Mouse (Mus musculus): ENCODE data around the gene Gm19426. TPM values are rescaled to one million over a fixed set of nuclear protein-coding genes. Genes with fewer than 3 reads are reported as not detected.

Gm19426 gene
- polyA plus RNA-seq, 1 experiment from 2014 or later = 4.6 TPM

- 80% methylated on average over 3 of the region's 3 CpGs for WGBS
- no peak overlapping the region for H3K4me2 ChIP-seq (ENCODE audit: low read length)
- no peak overlapping the region for H3K9ac ChIP-seq (ENCODE audit: low read length)
- H3K9me3 ChIP-seq (ENCODE audit: control insufficient read depth, low read length) = no peaks in the 10 kb centered on the region
- DNase-seq (ENCODE audit: low spot score) = no peak
- H3K27me3 ChIP-seq (replicated peaks; ENCODE audit: control insufficient read depth, insufficient read depth, low read length) = no peaks in the 10 kb centered on the region
- H3K4me3 ChIP-seq (ENCODE audit: low read depth, low read length) = no peak overlapping the region
- H3K36me3 ChIP-seq (ENCODE audit: control insufficient read depth, insufficient read depth, low read length) = 0 out of 2 replicates have a peak, but pooled peaks cover 3% of the 10 kb centered on the region
- ATAC-seq (replicated peaks; ENCODE audit: low FRiP score, low TSS enrichment, low read depth) = no peak
- no peaks in the 10 kb centered on the region for H3K4me1 ChIP-seq (replicated peaks; ENCODE audit: control insufficient read depth, insufficient read depth, low read length)
- no peak overlapping the region for H3K27ac ChIP-seq (ENCODE audit: low read depth)
These were observed 17.9 kb upstream of the Gm19426 start for GRCm38 (mm10) chr2:84761309-84761708.

- H3K36me3 ChIP-seq (ENCODE audit: control insufficient read depth, insufficient read depth, low read length) = 0 out of 2 replicates have a peak, but pooled peaks cover 3% of the 10 kb centered on the region
- DNase-seq (ENCODE audit: low spot score) = no peak
- H3K9me3 ChIP-seq (ENCODE audit: control insufficient read depth, low read length) = no peaks in the 10 kb centered on the region
- 69% methylated on average over 8 of the region's 8 CpGs for whole genome bisulfite sequencing
- H3K4me3 ChIP-seq (ENCODE audit: low read depth, low read length) = no peak overlapping the region
- H3K27ac ChIP-seq (ENCODE audit: low read depth) = no peak overlapping the region
- H3K27me3 ChIP-seq (replicated peaks; ENCODE audit: control insufficient read depth, insufficient read depth, low read length) = no peaks in the 10 kb centered on the region
- H3K4me2 ChIP-seq (ENCODE audit: low read length) = no peak overlapping the region
- H3K9ac ChIP-seq (ENCODE audit: low read length) = no peak overlapping the region
- H3K4me1 ChIP-seq (replicated peaks; ENCODE audit: control insufficient read depth, insufficient read depth, low read length) = no peaks in the 10 kb centered on the region
- no peak for ATAC-seq (replicated peaks; ENCODE audit: low FRiP score, low TSS enrichment, low read depth)
These were observed 17.3 kb upstream of the Gm19426 start for GRCm38 (mm10) chr2:84760777-84761176.

DNA sequence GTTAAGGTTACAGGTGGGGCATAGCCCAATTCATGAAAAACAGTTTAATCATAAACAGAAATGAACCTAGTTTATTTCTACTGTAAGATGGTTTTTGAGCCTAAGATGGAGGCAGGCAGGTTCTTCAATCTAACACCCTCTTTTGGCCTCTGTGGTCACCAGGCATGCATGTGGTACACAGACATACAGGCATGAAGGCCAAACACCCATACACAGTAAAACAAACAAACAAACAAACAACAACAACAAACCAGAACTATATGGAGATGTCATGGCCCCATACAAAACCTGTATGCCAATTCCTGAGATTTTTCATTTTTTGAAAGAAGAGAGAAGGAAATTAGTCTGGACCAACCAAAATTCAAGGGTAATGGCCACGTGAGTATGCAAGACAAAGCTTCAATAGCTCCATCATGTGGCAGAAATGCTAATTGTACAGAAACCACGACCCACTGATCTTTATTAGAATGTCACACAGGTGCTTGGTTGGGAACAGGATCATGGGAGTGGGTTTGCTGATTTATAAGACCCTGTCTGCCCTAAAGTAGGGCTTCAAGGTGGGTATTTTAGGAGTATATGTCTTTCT, 15.2 kb upstream of the Gm19426 start:
- Histone ChIP-seq H3K4me3 (ENCODE audit: low read depth, low read length) (no peak overlapping the region), H3K27ac (ENCODE audit: low read depth) (no peak overlapping the region), H3K9ac (ENCODE audit: low read length) (no peak overlapping the region), H3K4me1 (replicated peaks; ENCODE audit: control insufficient read depth, insufficient read depth, low read length) (no peaks in the 10 kb centered on the region), H3K27me3 (replicated peaks; ENCODE audit: control insufficient read depth, insufficient read depth, low read length) (no peaks in the 10 kb centered on the region), H3K36me3 (ENCODE audit: control insufficient read depth, insufficient read depth, low read length) (no peaks in the 10 kb centered on the region), H3K9me3 (ENCODE audit: control insufficient read depth, low read length) (no peaks in the 10 kb centered on the region), H3K4me2 (ENCODE audit: low read length) (no peak overlapping the region)
- DNase-seq (ENCODE audit: low spot score) (no peak), ATAC-seq (replicated peaks; ENCODE audit: low FRiP score, low TSS enrichment, low read depth) (no peak; the same call in 1 of the 2 replicates)
- WGBS = 0% methylated on average over 2 of the region's 2 CpGs

- H3K27me3 ChIP-seq (replicated peaks; ENCODE audit: control insufficient read depth, insufficient read depth, low read length) = no peaks in the 10 kb centered on the region
- H3K9me3 ChIP-seq (ENCODE audit: control insufficient read depth, low read length) = no peaks in the 10 kb centered on the region
- no peak overlapping the region for H3K4me2 ChIP-seq (ENCODE audit: low read length)
- H3K27ac ChIP-seq (ENCODE audit: low read depth) = no peak overlapping the region
- no peaks in the 10 kb centered on the region for H3K4me1 ChIP-seq (replicated peaks; ENCODE audit: control insufficient read depth, insufficient read depth, low read length)
- H3K4me3 ChIP-seq (ENCODE audit: low read depth, low read length) = no peak overlapping the region
- no peak overlapping the region for H3K9ac ChIP-seq (ENCODE audit: low read length)
- H3K36me3 ChIP-seq (ENCODE audit: control insufficient read depth, insufficient read depth, low read length) = no peaks in the 10 kb centered on the region
- no peak for DNase-seq (ENCODE audit: low spot score)
- ATAC-seq (replicated peaks; ENCODE audit: low FRiP score, low TSS enrichment, low read depth) = no peak
- WGBS = 63% methylated on average over 7 of the region's 7 CpGs
These were observed 13.7 kb upstream of the Gm19426 start for GRCm38 (mm10) chr2:84757026-84757682.

DNA sequence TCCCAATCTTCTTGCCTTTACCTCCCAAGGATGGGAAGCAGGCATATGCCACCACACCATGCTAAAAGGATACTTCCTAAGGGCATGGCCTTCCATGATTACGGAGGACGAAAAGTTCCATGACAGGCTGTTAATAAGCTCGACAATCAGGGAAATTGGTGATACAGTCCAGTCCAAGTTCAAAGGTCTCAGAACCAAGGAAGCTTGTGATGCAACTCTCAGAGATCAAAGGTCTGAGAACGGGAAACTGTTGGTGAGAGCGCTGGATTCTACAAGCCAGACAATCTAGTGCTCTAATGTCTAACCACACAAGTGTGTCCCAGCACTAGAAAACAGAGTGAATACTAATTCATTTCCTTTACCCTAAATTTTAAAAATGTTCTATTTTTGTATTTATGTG, 12.8 kb upstream of the Gm19426 start:
- ATAC-seq (replicated peaks; ENCODE audit: low FRiP score, low TSS enrichment, low read depth) (no peak), DNase-seq (ENCODE audit: low spot score) (no peak)
- 79% methylated on average over 5 of the region's 5 CpGs for WGBS
- Histone ChIP-seq H3K36me3 (ENCODE audit: control insufficient read depth, insufficient read depth, low read length) (no peaks in the 10 kb centered on the region), H3K9ac (ENCODE audit: low read length) (no peak overlapping the region), H3K9me3 (ENCODE audit: control insufficient read depth, low read length) (no peaks in the 10 kb centered on the region), H3K4me2 (ENCODE audit: low read length) (no peak overlapping the region), H3K4me3 (ENCODE audit: low read depth, low read length) (no peak overlapping the region), H3K27me3 (replicated peaks; ENCODE audit: control insufficient read depth, insufficient read depth, low read length) (no peaks in the 10 kb centered on the region), H3K27ac (ENCODE audit: low read depth) (no peak overlapping the region), H3K4me1 (replicated peaks; ENCODE audit: control insufficient read depth, insufficient read depth, low read length) (no peaks in the 10 kb centered on the region)

DNA sequence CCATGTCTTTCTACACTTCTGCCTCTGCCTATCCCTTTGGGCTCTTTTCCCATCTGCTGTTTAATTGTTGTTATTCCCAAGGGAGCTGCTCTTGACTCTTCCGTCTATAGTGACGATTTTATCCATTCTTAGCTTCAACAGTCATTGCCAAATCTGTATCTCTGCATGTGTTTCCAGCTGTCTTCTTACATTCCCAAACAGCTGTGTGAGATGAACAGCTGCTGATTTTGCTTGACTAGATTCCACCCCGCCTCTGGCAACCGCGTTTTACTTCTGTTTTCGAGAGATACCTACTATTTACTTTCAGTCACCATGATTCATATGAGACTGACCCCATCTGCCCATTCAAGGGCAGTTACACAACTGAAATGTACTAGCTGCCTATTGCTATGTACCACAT, 6.7 kb upstream of the Gm19426 start:
- H3K9ac ChIP-seq (ENCODE audit: low read length) = no peak overlapping the region
- DNase-seq (ENCODE audit: low spot score) = no peak
- no peaks in the 10 kb centered on the region for H3K4me1 ChIP-seq (replicated peaks; ENCODE audit: control insufficient read depth, insufficient read depth, low read length)
- H3K27me3 ChIP-seq (replicated peaks; ENCODE audit: control insufficient read depth, insufficient read depth, low read length) = no peaks in the 10 kb centered on the region
- no peaks in the 10 kb centered on the region for H3K36me3 ChIP-seq (ENCODE audit: control insufficient read depth, insufficient read depth, low read length)
- 59% methylated on average over 6 of the region's 6 CpGs for WGBS
- no peak overlapping the region for H3K27ac ChIP-seq (ENCODE audit: low read depth)
- no peak for ATAC-seq (replicated peaks; ENCODE audit: low FRiP score, low TSS enrichment, low read depth)
- H3K4me3 ChIP-seq (ENCODE audit: low read depth, low read length) = no peak overlapping the region
- no peaks in the 10 kb centered on the region for H3K9me3 ChIP-seq (ENCODE audit: control insufficient read depth, low read length)
- H3K4me2 ChIP-seq (ENCODE audit: low read length) = no peak overlapping the region

GRCm38 (mm10) chr2:84744126-84744525, 671 bp upstream of the Gm19426 start:
- no peaks in the 10 kb centered on the region for H3K9me3 ChIP-seq (ENCODE audit: control insufficient read depth, low read length)
- H3K4me2 ChIP-seq (ENCODE audit: low read length) = peak overlapping the region; percentile 93
- ATAC-seq (replicated peaks; ENCODE audit: low FRiP score, low TSS enrichment, low read depth) = peak; percentile 46
- peak overlapping the region; percentile 100 for H3K27ac ChIP-seq (ENCODE audit: low read depth)
- H3K9ac ChIP-seq (ENCODE audit: low read length) = peak overlapping the region; percentile 100
- no peaks in the 10 kb centered on the region for H3K27me3 ChIP-seq (replicated peaks; ENCODE audit: control insufficient read depth, insufficient read depth, low read length)
- H3K4me1 ChIP-seq (replicated peaks; ENCODE audit: control insufficient read depth, insufficient read depth, low read length) = peaks cover 23% of the 10 kb centered on the region
- H3K36me3 ChIP-seq (ENCODE audit: control insufficient read depth, insufficient read depth, low read length) = peaks cover 14% of the 10 kb centered on the region
- DNase-seq (ENCODE audit: low spot score) = no peak
- WGBS = under 1% methylated on average over 10 of the region's 10 CpGs
- H3K4me3 ChIP-seq (ENCODE audit: low read depth, low read length) = peak overlapping the region; percentile 97

GRCm38 (mm10) chr2:84742451-84743283, 788 bp downstream of the Gm19426 start:
- DNase-seq (ENCODE audit: low spot score) (peak; percentile 85), ATAC-seq (replicated peaks; ENCODE audit: low FRiP score, low TSS enrichment, low read depth) (peak; percentile 48)
- H3K9ac ChIP-seq (ENCODE audit: low read length) = peak overlapping the region; percentile 100
- H3K4me1 ChIP-seq (replicated peaks; ENCODE audit: control insufficient read depth, insufficient read depth, low read length) = peaks cover 37% of the 10 kb centered on the region
- H3K9me3 ChIP-seq (ENCODE audit: control insufficient read depth, low read length) = no peaks in the 10 kb centered on the region
- H3K4me2 ChIP-seq (ENCODE audit: low read length) = peak overlapping the region; percentile 93
- H3K36me3 ChIP-seq (ENCODE audit: control insufficient read depth, insufficient read depth, low read length) = peaks cover 14% of the 10 kb centered on the region
- H3K27me3 ChIP-seq (replicated peaks; ENCODE audit: control insufficient read depth, insufficient read depth, low read length) = no peaks in the 10 kb centered on the region
- WGBS = under 1% methylated on average over 23 of the region's 26 CpGs
- H3K27ac ChIP-seq (ENCODE audit: low read depth) = peak overlapping the region; percentile 100
- peak overlapping the region; percentile 97 for H3K4me3 ChIP-seq (ENCODE audit: low read depth, low read length)
